Mouse (Mus musculus) adipose tissue, adult 10 weeks (tissue): Measurements from ENCODE around the gene Stk39. TPM values are rescaled to one million over a fixed set of nuclear protein-coding genes. Genes with fewer than 3 reads are reported as not detected.

Experiments
- polyA plus RNA-seq: library from polyadenylated mRNA; stranded (reverse); fragments of 350-450 nt; fragmentation: Illumina TruSeq; extraction: RNeasy Lipid Tissue Mini Kit (QIAGEN cat#74804); gene quantifications from one replicate; pipeline ENCODE4 v1.2.3, GENCODE M21; 2014; ENCODE audit warnings: low read depth, low replicate concordance

The Stk39 gene
- 47.7 TPM for polyA plus RNA-seq

GRCm38 (mm10) chr2:68471759-68472550 is at the start of gene Stk39:
Stk39 (minus strand) TSS chr2:68472268.

Other genes starting within 250 kb of the Stk39 start
- gene 4933409G03Rik, start 110.1 kb upstream of the Stk39 start, polyA plus RNA-seq = 3.3 TPM
- gene 4932414N04Rik, start 184.2 kb upstream of the Stk39 start, polyA plus RNA-seq = 1.5 TPM